Mouse (Mus musculus) stomach, embryonic 16.5 days (tissue): ENCODE results near the gene Cdk5rap3. TPM values are rescaled to one million over a fixed set of nuclear protein-coding genes. Genes with fewer than 3 reads are reported as not detected.

Source experiments
- ATAC-seq: fragments of 200-750 bp; cut with Nextera tagmentation; 2 replicates; pipeline ENCODE4 v1.8.0; 2017; ENCODE audit warnings: moderate number of reproducible peaks, moderate TSS enrichment; ENCODE audit not compliant: insufficient read depth, low FRiP score
- H3K27ac ChIP-seq: fragments of 300-500 bp; sonication (generic); 2 replicates; pipeline ENCODE4 v1.5.1; 2014; ENCODE audit warnings: low read length
- H3K27me3 ChIP-seq: fragments of 300-500 bp; sonication (generic); 2 replicates; pipeline ENCODE4 v1.6.1; 2014; ENCODE audit warnings: low read length, control low read depth, mixed read lengths; ENCODE audit not compliant: control insufficient read depth, insufficient read depth
- H3K36me3 ChIP-seq: fragments of 300-500 bp; sonication (generic); 2 replicates; pipeline ENCODE4 v1.6.1; 2014; ENCODE audit warnings: low read length; ENCODE audit not compliant: control insufficient read depth, insufficient read depth
- H3K4me1 ChIP-seq: fragments of 300-500 bp; sonication (generic); 2 replicates; pipeline ENCODE4 v1.6.1; 2014; ENCODE audit warnings: low read length, control low read depth, mixed read lengths; ENCODE audit not compliant: control insufficient read depth, insufficient read depth
- H3K4me2 ChIP-seq: fragments of 300-500 bp; sonication (generic); 2 replicates; pipeline ENCODE4 v1.6.1; 2014; ENCODE audit warnings: low read depth, low read length, mixed read lengths
- H3K4me3 ChIP-seq: fragments of 300-500 bp; sonication (generic); replicated peaks from 2 replicates; pipeline ENCODE4 v1.5.1; 2014; ENCODE audit warnings: mild to moderate bottlenecking, low read length
- H3K9ac ChIP-seq: fragments of 300-500 bp; sonication (generic); 2 replicates; pipeline ENCODE4 v1.6.1; 2014; ENCODE audit warnings: low read length
- H3K9me3 ChIP-seq: fragments of 300-500 bp; sonication (generic); replicated peaks from 2 replicates; pipeline ENCODE4 v1.6.1; 2016; ENCODE audit warnings: low read length, control low read depth; ENCODE audit not compliant: control insufficient read depth
- WGBS: fragments of 180-500 bp; shearing (Covaris S2); extraction: QIAGEN DNeasy Blood & Tissue Kit; methylation state at CpG from one replicate; pipeline ENCODE4 v1.1.7; 2014; 5-methylcytosine and 5-hydroxymethylcytosine counted together
- polyA plus RNA-seq: library from polyadenylated mRNA; unstranded; fragments of >200 nt; fragmentation: Nextera tagmentation; extraction: Ambion mirVana; gene quantifications from 2 replicates; pipeline ENCODE4 v1.2.1, GENCODE M21; 2015

Cdk5rap3 gene
- polyA plus RNA-seq, 1 experiment from 2014 or later: 68.7 TPM

DNA sequence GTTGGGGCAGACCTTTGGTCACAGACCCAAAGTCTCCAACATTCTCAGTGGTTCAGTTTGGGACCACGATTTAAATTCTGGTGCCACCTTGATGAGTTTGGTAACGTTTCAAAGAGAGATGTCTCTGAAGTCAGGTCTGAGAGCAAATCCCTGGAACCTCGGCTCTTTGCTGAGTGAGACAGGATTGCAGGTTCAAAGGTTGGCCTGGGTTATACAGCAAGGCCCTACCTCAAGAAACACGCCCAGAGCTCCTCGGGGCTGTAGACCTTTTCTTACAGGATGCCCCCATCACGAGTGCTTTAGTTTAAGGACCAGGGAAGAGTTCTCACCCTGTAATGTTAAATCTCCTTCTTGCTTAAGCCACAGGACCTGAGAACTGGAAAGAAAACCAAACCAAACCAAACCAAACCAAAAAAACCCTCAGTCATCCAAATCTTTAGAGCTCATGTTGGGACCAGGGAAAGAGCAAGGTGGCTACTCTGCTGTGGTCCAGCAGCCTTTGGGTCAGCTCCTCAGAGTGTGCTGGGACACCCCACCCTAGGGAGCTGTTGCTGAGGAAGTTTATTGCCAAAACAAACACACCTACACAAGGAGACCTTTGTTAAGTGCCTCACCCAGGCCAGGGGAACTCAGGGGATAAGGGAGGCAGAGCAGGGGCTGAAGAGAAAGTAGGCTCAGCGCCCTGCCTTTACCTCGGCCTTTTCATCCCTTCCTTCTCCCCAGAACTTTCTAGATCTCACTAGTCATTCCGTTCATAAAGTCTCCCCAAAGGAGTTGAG lies 19.8 kb upstream of the Cdk5rap3 start:
- Histone ChIP-seq H3K4me1 (peaks cover 26% of the 10 kb centered on the region), H3K27me3 (no peaks in the 10 kb centered on the region), H3K9ac (peak overlapping the region; percentile 47; the same call in 1 of the 2 replicates), H3K4me3 (no peak overlapping the region), H3K4me2 (no peak overlapping the region), H3K27ac (peak overlapping the region; percentile 88), H3K9me3 (no peaks in the 10 kb centered on the region), H3K36me3 (no peaks in the 10 kb centered on the region)
- ATAC-seq: peak; percentile 35; the same call in 1 of the 2 replicates
- 69% methylated on average over 9 of the region's 9 CpGs for WGBS

DNA sequence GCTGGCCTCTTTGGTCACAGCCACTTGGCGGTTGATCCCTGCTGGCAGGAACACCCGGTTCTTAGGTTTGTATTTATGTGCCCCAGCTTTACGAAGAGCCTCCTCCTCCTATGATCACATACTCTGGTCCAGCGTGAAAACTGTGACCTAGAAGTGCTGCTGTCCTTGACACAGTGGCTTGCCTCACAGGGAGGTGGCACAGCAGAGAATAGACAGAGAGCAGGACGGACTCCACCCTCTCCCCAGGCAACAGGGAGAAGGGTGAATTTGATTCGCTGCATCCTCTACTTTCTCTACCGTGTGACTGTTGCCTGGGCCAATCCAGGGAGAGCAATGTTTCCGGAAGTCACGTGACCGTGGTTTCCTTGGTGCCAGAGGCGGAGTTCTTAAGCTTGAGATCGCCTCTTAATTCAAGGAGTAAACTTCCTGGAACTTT lies 18.6 kb upstream of the Cdk5rap3 start:
- 22% methylated on average over 12 of the region's 12 CpGs for WGBS
- Histone ChIP-seq H3K9ac (0 out of 2 replicates have a peak overlapping the region, but pooled peaks have one; percentile 22), H3K36me3 (no peaks in the 10 kb centered on the region), H3K4me2 (peak overlapping the region; percentile 29), H3K27me3 (no peaks in the 10 kb centered on the region), H3K4me1 (peaks cover 26% of the 10 kb centered on the region), H3K27ac (peak overlapping the region; percentile 88), H3K4me3 (0 out of 2 replicates have a peak overlapping the region, but pooled peaks have one; percentile 3), H3K9me3 (no peaks in the 10 kb centered on the region)
- ATAC-seq: peak; percentile 93

DNA sequence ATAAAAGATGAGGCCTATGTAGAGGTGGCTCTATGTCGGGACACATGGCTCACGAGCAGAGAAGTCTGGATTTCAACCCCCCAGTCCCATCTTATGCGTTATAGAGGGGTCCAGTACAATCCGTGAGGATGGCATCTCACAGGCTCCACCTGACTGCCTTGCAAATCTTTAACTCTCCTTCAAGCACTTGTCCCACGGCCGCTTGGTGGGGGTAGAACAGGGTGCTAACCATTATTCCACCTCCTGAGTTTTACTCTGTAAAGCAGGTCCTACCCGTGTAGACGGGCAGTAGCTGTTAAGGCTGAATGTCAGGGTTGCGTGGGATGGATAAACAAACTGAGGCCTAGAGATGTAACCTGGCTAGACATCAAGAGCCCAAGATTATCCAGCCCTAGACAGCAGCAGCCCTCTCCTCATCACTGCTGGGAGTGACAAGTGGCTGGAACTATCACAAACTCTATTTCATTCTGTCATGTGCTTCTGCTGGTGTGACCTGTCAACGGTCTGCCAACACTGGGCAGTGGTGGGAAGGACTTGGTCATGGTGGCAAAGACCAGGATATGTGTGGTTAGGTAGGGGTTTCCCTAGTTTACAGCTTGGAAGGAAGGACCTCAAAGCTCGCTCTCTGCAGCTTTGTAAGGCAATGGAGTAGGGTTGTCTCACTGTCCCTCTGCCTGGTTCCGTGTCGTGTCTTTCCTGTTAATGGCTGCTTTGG lies 17.4 kb upstream of the Cdk5rap3 start:
- H3K27ac ChIP-seq: peak overlapping the region; percentile 88; the same call in 1 of the 2 replicates

GRCm38 (mm10) chr11:96931327-96932062 lies 15.2 kb upstream of the Cdk5rap3 start:
- Histone ChIP-seq H3K9me3 (no peaks in the 10 kb centered on the region), H3K27me3 (no peaks in the 10 kb centered on the region), H3K36me3 (no peaks in the 10 kb centered on the region), H3K27ac (peak overlapping the region; percentile 73), H3K4me1 (peaks cover 20% of the 10 kb centered on the region), H3K4me3 (peak overlapping the region; percentile 34), H3K4me2 (peak overlapping the region; percentile 45), H3K9ac (peak overlapping the region; percentile 48)
- no peak for ATAC-seq
- WGBS: 48% methylated on average over 8 of the region's 8 CpGs

More for the DNA sequence above, 17.4 kb upstream of the Cdk5rap3 start:
- Histone ChIP-seq H3K4me2 (0 out of 2 replicates have a peak overlapping the region, but pooled peaks have one; percentile 4), H3K36me3 (no peaks in the 10 kb centered on the region), H3K4me3 (no peak overlapping the region), H3K9me3 (no peaks in the 10 kb centered on the region), H3K9ac (peak overlapping the region; percentile 5; the same call in 1 of the 2 replicates), H3K27me3 (no peaks in the 10 kb centered on the region), H3K4me1 (peaks cover 29% of the 10 kb centered on the region)
- ATAC-seq: no peak
- WGBS: 85% methylated on average over 13 of the region's 13 CpGs

- Histone ChIP-seq H3K4me3 (peak overlapping the region; percentile 47), H3K9me3 (no peaks in the 10 kb centered on the region), H3K27ac (peak overlapping the region; percentile 97), H3K36me3 (no peaks in the 10 kb centered on the region), H3K9ac (peak overlapping the region; percentile 67), H3K27me3 (no peaks in the 10 kb centered on the region), H3K4me2 (peak overlapping the region; percentile 51), H3K4me1 (peaks cover 15% of the 10 kb centered on the region; the same call in 1 of the 2 replicates)
- no peak for ATAC-seq
- 40% methylated on average over 9 of the region's 9 CpGs for WGBS
These were observed 13.6 kb upstream of the Cdk5rap3 start for GRCm38 (mm10) chr11:96929766-96930331.

DNA sequence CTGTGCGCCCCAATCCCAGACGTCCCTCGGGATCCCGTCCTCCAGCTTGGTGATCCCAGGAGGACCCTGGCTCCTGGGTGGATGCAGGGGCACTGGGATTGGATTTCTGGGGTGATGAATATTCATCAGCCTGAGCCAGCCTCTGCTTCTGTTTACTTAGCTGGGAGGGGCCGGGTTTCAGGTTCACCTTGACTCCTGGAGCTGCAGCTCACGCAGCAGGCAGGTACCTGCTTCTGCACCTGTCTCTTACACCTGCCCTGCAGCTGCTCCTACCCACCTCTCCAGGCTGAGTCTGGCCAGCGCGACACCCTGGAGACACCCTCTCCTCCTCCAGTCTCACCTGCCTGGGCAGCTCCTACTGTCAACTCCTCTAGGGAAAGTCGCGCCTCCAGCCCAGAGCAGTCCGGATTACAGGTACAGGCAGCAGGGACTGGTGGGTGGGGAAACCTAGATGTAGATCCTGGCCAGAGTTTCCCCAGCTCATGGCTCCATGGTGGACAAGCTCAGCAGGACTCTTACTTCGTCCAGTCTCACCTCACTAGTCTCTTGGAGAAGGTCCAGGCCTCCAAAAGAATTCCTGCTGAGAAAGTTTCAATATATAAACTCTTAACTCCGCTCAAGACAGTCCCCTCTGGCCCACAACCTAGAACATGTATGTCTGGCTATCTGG lies 12.9 kb upstream of the Cdk5rap3 start:
- H3K36me3 ChIP-seq: no peaks in the 10 kb centered on the region

GRCm38 (mm10) chr11:96928691-96929090 lies 12.4 kb upstream of the Cdk5rap3 start:
- Histone ChIP-seq H3K27me3 (no peaks in the 10 kb centered on the region), H3K4me2 (peak overlapping the region; percentile 42), H3K4me1 (peaks cover 13% of the 10 kb centered on the region; the same call in 1 of the 2 replicates), H3K27ac (peak overlapping the region; percentile 97), H3K9me3 (no peaks in the 10 kb centered on the region), H3K9ac (peak overlapping the region; percentile 59), H3K36me3 (no peaks in the 10 kb centered on the region), H3K4me3 (peak overlapping the region; percentile 47)
- peak; percentile 81 for ATAC-seq
- 3% methylated on average over 5 of the region's 5 CpGs for WGBS

More for the DNA sequence above, 12.9 kb upstream of the Cdk5rap3 start:
- Histone ChIP-seq H3K4me1 (peaks cover 13% of the 10 kb centered on the region; the same call in 1 of the 2 replicates), H3K4me2 (peak overlapping the region; percentile 51), H3K4me3 (peak overlapping the region; percentile 47), H3K27ac (peak overlapping the region; percentile 97), H3K9me3 (no peaks in the 10 kb centered on the region), H3K9ac (peak overlapping the region; percentile 67), H3K27me3 (no peaks in the 10 kb centered on the region)
- WGBS: 15% methylated on average over 13 of the region's 13 CpGs
- peak; percentile 89 for ATAC-seq

DNA sequence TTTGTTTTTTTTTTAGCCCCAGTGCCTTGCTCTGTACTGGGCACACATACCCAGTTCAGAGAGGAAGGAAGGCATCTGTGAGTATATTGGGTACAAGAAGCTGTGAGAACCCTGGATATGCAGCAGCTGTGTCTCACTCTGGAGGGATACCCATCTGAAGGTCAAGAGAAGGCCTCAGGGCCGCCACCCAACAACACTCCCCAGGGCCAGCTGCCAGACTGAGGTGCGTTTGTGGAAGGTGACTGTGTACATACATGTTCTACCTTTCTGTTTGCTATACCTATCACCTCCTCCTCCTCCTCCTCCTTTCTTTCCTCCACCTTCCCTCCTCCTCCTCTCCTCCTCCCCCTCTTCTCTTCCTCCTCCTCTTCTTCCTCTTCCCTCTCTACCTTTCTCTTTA lies 11.8 kb upstream of the Cdk5rap3 start, which contains the start of gene Prr15l:
Gene Prr15l (plus strand): TSS at position 17 of the 400 bp plus-strand sequence.
- Histone ChIP-seq H3K36me3 (no peaks in the 10 kb centered on the region), H3K4me1 (peaks cover 13% of the 10 kb centered on the region; the same call in 1 of the 2 replicates), H3K27ac (peak within 1 kb of the TSS; percentile 97), H3K4me2 (peak within 1 kb of the TSS; percentile 42), H3K4me3 (peak within 1 kb of the TSS; percentile 47), H3K27me3 (no peaks in the 10 kb centered on the region), H3K9ac (peak within 1 kb of the TSS; percentile 59), H3K9me3 (no peaks in the 10 kb centered on the region)
- WGBS: 46% methylated on average over 2 of the region's 2 CpGs
- peak; percentile 48; the same call in 1 of the 2 replicates for ATAC-seq
